ENCODE assay signal across 14 mouse cellular contexts in the genomic region with DNA sequence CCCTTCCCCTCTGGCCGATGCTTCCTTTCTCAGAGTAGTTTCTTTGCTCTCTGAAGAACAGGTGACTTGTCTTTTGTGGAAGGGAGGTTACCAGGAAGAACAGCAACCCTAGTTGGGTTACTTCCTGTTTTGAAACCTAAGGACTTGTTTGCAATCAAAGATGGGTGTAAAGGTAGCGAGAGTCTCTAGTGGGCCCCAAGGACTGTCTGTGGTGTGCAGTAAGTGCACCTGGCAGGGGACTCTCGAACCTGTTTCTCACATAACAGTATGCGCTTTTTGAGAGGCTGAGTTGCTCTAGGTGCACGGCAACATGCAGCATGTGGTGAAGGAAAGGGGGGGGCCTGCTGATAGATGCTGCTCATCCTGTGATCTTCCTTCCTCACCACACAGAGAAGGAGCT. TPM values are rescaled to one million over a fixed set of nuclear protein-coding genes. Genes with fewer than 3 reads are reported as not detected.
DNase-seq lines count a peak whose midpoint lies in the region; ATAC-seq and TF ChIP-seq lines count a peak whose summit lies in the region.
"Had no signal": no experiment of that assay in that cellular context is flagged by ENCODE, and none has a peak within 500 bp of the region (broad histone marks: within the 10 kb centered on the region; RNA-seq: fewer than 3 reads in every experiment).

No protein-coding gene starts in this region.

- peaks cover 17% of the 10 kb centered on the region for H3K4me1 ChIP-seq in hindbrain, postnatal 0 days (ENCODE audit: insufficient read depth, low read length)
- H3K4me1 ChIP-seq in hindbrain, embryonic 12.5 days: peaks cover 17% of the 10 kb centered on the region
- H3K4me1 ChIP-seq in neural tube, embryonic 15.5 days: peaks cover 24% of the 10 kb centered on the region

- no peaks in the 10 kb centered on the region for H3K36me3 ChIP-seq in hindbrain, postnatal 0 days (ENCODE audit: insufficient read depth, low read length)
- H3K36me3 ChIP-seq in hindbrain, embryonic 12.5 days: no peaks in the 10 kb centered on the region
- H3K36me3 ChIP-seq in neural tube, embryonic 15.5 days: no peaks in the 10 kb centered on the region
- H3K36me3 ChIP-seq: limb, embryonic 13.5 days; neural tube, embryonic 12.5 days had no signal

- no peaks in the 10 kb centered on the region for H3K9me3 ChIP-seq in hindbrain, postnatal 0 days (ENCODE audit: low read length)
- H3K9me3 ChIP-seq in hindbrain, embryonic 12.5 days (replicated peaks): no peaks in the 10 kb centered on the region
- no peaks in the 10 kb centered on the region for H3K9me3 ChIP-seq in neural tube, embryonic 15.5 days (replicated peaks)
- H3K9me3 ChIP-seq: limb, embryonic 13.5 days; megakaryocyte, embryonic 14.5 days; neural tube, embryonic 12.5 days had no signal

- H3K4me3 ChIP-seq in hindbrain, postnatal 0 days (ENCODE audit: low read length): no peak overlapping the region
- H3K4me3 ChIP-seq in hindbrain, embryonic 12.5 days: no peak overlapping the region
- no peak overlapping the region for H3K4me3 ChIP-seq in neural tube, embryonic 15.5 days (replicated peaks)
- H3K4me3 ChIP-seq: limb, embryonic 13.5 days; neural tube, embryonic 12.5 days had no signal

- 87% methylated on average over 5 of the region's 5 CpGs for WGBS in hindbrain, postnatal 0 days
- WGBS in hindbrain, embryonic 12.5 days: 92% methylated on average over 5 of the region's 5 CpGs
- WGBS in neural tube, embryonic 15.5 days: 88% methylated on average over 5 of the region's 5 CpGs

- peak overlapping the region; percentile 79; the same call in 1 of the 2 replicates for H3K27ac ChIP-seq in hindbrain, postnatal 0 days
- no peak overlapping the region for H3K27ac ChIP-seq in hindbrain, embryonic 12.5 days
- peak overlapping the region; percentile 7; the same call in 1 of the 2 replicates for H3K27ac ChIP-seq in neural tube, embryonic 15.5 days (replicated peaks)
- H3K27ac ChIP-seq: kidney, postnatal 0 days; limb, embryonic 13.5 days; neural tube, embryonic 12.5 days had no signal

- H3K27me3 ChIP-seq in hindbrain, postnatal 0 days (ENCODE audit: insufficient read depth, low read length): no peaks in the 10 kb centered on the region
- no peaks in the 10 kb centered on the region for H3K27me3 ChIP-seq in hindbrain, embryonic 12.5 days
- no peaks in the 10 kb centered on the region for H3K27me3 ChIP-seq in neural tube, embryonic 15.5 days (replicated peaks)
- H3K27me3 ChIP-seq: limb, embryonic 13.5 days; megakaryocyte, embryonic 14.5 days; neural tube, embryonic 12.5 days had no signal

- DNase-seq in hindbrain, postnatal 0 days (ENCODE audit: low spot score): no peak
- no peak for DNase-seq in ovary, postnatal 14 days (ENCODE audit: low spot score)
- DNase-seq in embryo, embryonic 10.5 days (ENCODE audit: low spot score): no peak
- DNase-seq: cerebellum, postnatal 25 days; right cerebral cortex, postnatal 25 days had no signal

- no peak overlapping the region for H3K9ac ChIP-seq in hindbrain, postnatal 0 days (replicated peaks; ENCODE audit: low read length)
- H3K9ac ChIP-seq in hindbrain, embryonic 12.5 days: no peak overlapping the region
- no peak overlapping the region for H3K9ac ChIP-seq in neural tube, embryonic 15.5 days (replicated peaks)
- H3K9ac ChIP-seq: limb, embryonic 13.5 days; neural tube, embryonic 12.5 days had no signal

- H3K4me2 ChIP-seq in hindbrain, postnatal 0 days (ENCODE audit: low read depth, low read length): no peak overlapping the region
- no peak overlapping the region for H3K4me2 ChIP-seq in hindbrain, embryonic 12.5 days (replicated peaks)
- H3K4me2 ChIP-seq in neural tube, embryonic 15.5 days: no peak overlapping the region
- H3K4me2 ChIP-seq: limb, embryonic 13.5 days; neural tube, embryonic 12.5 days had no signal

- ATAC-seq in hindbrain, postnatal 0 days: no peak
- ATAC-seq in hindbrain, embryonic 12.5 days (ENCODE audit: low FRiP score): no peak
- peak; percentile 77 for ATAC-seq in CD4-positive, CD25-positive, alpha-beta regulatory T cell, adult 4 months
- ATAC-seq in hematopoietic stem cell, adult 5-6 weeks (replicated peaks in 1 of 2; ENCODE audit: insufficient read depth in 1 of 2, low FRiP score in 2 of 2, low TSS enrichment in 1 of 2, low read depth in 1 of 2, poor library complexity in 2 of 2, severe bottlenecking in 2 of 2): peak; percentile 50 to 60; a peak in 3 of 4 replicates
- no peak for ATAC-seq in neural tube, embryonic 15.5 days (ENCODE audit: low FRiP score)
- ATAC-seq in monocyte, adult 5-6 weeks (replicated peaks; ENCODE audit: insufficient number of reproducible peaks, low FRiP score, low TSS enrichment, poor library complexity, severe bottlenecking): no peak

- no peak for TF ChIP-seq CTCF in hindbrain, postnatal 0 days (IDR thresholded peaks at IDR 0.05; ENCODE audit: low read depth)

RNA-seq across cellular contexts. Expression of a gene that starts 40.0 kb away (rescaled TPM):
- 75.7 and 75.8 TPM in 2 replicates for total RNA-seq in hindbrain, postnatal 0 days (2014; rRNA removed)
- polyA plus RNA-seq in hindbrain, postnatal 0 days (2015; fragmentation: Nextera tagmentation; extraction: Ambion mirVana): 15.3 and 15.8 TPM in 2 replicates
- 16.0 and 18.6 TPM in 2 replicates for polyA plus RNA-seq in hindbrain, embryonic 12.5 days (2016; fragmentation: Nextera tagmentation; extraction: Ambion mirVana)
- polyA plus RNA-seq in CD4-positive, CD25-positive, alpha-beta regulatory T cell, adult 4 months (2017; shearing (Covaris generic)): 1 to 10 TPM; 5.8 to 7.2 TPM
- total RNA-seq in hematopoietic stem cell, adult 5-6 weeks (2017): 11.0 and 17.5 TPM in 2 replicates
- polyA plus RNA-seq in neural tube, embryonic 15.5 days (2015; fragmentation: Nextera tagmentation; extraction: Ambion mirVana): 13.6 and 17.0 TPM in 2 replicates
- total RNA-seq in monocyte, adult 5-6 weeks (2017): 31.9 to 45.7 TPM (median 34.4 TPM) in 3 replicates

Comparison
In these comparisons a context has a peak if more than half of its experiments do, and no peak if none do; other contexts are left out.
1. ATAC-seq: peak in CD4-positive, CD25-positive, alpha-beta regulatory T cell, adult 4 months (single experiment) and hematopoietic stem cell, adult 5-6 weeks (2 of 2); none in hindbrain, postnatal 0 days (single experiment), hindbrain, embryonic 12.5 days (single experiment), neural tube, embryonic 15.5 days (single experiment) and monocyte, adult 5-6 weeks (single experiment).